Mouse (Mus musculus): ENCODE data around the gene Meox1.

Gene Meox1

GRCm38 (mm10) chr11:101894204-101894603 lies at the start of gene Meox1:
Meox1 (minus strand) TSS chr11:101894374.
- no peak for DNase-seq (ENCODE audit: low spot score)

DNA sequence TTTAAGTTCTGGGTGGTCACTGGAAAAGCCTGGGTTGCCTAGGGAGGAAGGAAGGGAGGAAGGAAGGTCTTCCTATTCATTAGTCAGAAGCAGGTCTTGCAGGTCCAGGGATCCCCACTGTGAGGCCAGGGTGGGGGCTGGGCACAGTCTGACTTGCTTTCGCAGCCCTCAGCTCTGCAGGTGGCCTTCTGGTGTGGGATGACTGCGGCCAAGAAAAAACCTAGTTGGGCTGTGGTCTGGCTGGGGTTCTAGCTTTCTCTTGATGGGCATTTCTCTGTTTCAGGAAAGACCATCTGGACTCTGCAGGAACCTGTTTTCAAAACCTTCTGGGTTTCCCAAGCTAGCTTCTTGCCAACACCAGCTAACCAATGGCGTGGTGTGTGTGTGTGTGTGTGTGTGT lies 48.9 kb upstream of the Meox1 start:
- DNase-seq (ENCODE audit: low spot score) = no peak

DNA sequence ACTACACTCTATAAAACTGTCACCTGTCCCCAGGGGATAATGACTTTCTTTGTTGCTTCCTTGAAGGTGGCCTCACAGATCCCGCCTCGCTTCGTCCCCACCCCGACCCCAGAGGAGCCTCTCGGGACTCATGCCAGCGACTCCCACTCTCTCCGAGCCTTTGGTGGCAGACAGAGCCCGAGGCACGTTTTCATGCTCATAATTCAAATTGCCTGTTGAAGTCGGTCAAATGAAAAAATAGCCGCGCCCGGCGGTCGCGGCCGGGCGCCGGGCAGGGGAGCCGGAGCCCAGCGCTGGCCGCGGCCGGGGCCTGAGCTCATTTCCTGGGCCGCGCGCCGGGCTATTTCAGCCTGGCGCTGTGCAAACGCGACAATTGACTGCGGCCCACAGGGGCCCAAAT lies 42.9 kb upstream of the Meox1 start:
- no peak for DNase-seq (ENCODE audit: low spot score)

DNA sequence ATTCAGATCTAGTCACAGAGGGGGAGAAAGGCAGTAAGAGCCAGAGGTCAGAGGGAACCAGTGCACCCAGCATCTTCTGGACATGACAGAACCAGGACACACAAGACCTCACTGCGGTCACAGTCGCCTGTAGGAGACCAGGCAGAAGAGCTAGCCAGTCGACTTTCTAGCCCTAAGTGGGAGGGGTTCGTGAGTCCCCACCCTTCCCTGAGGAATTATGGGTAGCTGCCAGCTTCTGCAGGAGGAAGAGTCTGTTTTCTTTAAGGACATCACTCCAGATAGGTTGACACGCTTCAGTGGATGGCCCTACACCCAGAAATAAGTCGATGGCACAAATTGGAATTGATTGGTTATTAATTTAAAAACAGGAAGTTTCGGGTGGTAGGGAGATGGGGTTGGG lies 42.2 kb upstream of the Meox1 start:
- no peak for DNase-seq (ENCODE audit: low spot score)

DNA sequence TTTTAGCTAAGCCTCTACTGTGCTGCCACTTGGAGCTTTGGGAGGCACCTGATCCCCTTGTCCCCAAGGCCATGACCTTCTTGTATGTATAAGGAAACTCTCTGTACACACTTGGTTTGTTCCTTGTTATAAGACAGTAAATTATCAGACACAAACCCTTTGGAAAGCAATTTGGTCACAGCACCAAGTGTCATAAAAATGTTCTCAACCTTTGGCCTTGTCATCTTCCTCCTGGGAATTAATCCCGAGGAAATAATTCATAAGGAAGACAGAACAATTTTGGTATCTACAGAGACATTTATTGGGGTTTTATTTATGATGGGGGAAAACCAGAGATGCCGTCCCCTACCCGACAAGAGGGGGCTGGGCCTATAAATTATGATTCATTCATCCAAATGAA lies 41.6 kb upstream of the Meox1 start:
- DNase-seq (ENCODE audit: low spot score) = no peak

DNA sequence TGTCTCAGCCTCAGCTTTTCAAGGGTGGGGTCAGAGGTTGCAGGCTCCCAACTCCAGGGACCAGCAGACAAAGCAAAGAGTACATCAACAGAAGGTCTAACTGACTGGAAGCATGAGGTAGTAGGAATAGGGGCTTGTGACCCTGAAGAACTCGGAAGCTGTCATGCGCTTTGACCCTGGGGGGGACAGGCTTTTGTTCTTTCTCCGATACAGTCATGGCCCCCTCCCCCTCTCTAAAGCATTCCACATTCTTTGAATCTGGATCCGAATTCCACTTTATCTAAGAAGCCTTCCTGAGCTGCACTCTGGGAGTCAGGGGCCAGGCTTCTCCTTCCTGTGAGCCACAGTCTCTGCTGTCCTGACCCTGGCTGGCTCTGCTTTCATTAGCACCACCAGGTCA lies 37.8 kb upstream of the Meox1 start:
- no peak for DNase-seq (ENCODE audit: low spot score)

DNA sequence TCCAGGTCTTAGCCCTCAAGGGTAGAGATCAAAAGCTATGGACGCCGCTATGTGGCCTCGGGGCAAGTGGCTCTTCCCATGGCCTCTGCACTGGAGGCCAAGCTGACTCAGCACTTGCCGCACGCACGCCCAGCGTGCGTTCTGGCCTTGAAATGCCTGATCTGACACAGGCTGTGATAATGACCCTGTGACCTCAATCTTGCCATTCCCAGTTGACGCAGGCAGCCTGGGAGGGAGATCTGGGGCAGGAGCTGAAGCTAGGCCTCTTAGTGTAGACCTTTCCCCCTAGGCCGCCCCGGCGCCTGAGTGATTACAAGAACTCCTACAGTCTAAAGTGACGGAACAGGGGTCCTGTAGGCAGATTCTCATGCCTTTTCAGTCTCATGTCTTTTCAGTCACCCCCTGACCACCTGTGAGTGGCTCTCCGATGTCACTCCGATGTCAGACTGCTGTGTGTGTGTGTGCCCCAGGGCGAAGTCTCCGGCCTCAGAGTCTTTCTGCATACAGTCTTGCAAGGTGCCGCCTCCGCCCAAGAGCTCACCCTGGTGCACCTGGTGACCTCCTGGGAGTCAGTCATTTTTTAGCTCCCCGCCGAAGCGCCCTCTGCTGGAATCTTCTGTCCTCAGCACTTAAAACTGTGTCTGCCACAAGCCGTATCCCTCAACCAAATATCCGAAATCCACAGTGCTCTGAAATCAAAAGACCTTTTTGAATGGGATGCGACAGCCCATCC lies 34.0 kb upstream of the Meox1 start:
- peak; percentile 73 for DNase-seq (ENCODE audit: low spot score)

DNA sequence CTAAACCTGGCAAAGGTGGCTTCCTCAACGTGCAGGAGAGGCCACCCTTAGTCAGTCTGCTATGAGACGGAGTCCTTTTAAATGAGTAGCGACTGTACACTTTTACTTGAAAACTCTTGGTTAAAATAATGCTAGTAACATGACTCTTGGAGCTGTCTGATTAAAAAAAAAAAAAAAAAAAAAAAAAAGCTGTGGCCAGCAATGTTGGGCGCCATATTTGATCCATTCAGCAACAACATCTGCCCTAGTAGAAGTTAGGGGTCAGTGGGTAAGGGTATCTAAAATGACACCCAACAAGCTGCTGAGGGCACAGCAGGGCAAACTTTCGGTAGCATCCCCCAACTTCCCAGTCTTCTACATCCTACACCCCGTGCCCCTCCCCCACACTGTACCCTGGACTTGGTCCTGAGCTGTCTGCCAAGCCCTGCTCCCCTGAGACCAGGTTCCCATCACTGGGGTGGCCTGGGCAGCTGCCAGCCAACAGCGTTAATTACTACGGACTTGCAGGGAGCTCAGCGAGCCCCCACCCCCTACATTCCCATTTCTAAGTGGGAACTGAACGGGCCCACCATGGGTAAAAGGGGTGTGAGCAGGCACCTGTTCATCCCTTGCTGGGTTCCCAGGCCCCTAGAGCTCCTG lies 32.9 kb upstream of the Meox1 start:
- DNase-seq (ENCODE audit: low spot score) = peak; percentile 65

GRCm38 (mm10) chr11:101925636-101926035 lies 31.5 kb upstream of the Meox1 start:
- DNase-seq (ENCODE audit: low spot score) = no peak

DNA sequence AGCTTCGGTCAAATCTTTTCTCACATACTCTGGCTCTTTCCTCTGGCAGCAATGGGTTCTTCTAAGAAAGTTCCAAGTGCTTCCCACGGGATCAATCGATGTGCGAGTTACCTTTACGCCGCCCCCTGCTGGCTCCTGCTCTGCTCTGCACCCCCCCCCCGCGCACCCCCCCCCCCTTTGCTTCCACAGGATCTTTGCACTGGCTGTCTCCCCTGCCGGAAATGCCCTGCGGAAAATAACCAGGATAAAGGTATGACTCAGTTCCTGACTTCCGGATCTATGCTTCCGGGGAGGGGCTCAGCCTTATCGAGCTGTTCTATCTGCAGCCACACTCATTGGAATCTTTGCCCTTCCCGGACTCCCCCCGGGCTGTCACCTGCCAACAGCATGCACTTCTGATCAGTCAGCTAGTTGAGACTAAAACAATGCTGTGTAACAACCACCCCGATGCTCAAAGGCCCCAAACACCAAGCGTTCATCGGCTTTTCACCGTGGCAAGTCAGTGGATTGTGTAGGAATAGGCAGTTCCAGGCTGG lies 30.3 kb upstream of the Meox1 start:
- DNase-seq (ENCODE audit: low spot score) = no peak

DNA sequence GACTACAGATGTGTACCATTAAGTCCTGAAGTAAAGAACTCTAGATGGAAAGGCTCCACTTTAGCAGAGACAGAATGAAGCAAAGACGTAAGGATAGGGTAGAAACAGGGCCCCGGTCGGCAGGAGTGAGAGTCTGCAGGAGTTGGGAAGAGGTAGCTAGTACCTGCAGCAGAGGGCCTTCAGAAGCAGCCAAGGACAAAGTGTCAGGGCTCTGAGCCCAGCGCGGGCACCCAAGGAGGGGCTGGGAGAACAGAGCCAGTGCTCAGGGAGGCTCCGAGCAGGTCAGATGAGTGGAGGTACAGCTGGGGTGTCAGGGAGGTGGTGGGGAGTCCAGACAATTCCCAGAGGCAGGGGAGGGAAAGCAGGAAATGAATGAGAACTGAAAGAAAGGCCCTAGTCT lies 29.8 kb upstream of the Meox1 start:
- no peak for DNase-seq (ENCODE audit: low spot score)

DNA sequence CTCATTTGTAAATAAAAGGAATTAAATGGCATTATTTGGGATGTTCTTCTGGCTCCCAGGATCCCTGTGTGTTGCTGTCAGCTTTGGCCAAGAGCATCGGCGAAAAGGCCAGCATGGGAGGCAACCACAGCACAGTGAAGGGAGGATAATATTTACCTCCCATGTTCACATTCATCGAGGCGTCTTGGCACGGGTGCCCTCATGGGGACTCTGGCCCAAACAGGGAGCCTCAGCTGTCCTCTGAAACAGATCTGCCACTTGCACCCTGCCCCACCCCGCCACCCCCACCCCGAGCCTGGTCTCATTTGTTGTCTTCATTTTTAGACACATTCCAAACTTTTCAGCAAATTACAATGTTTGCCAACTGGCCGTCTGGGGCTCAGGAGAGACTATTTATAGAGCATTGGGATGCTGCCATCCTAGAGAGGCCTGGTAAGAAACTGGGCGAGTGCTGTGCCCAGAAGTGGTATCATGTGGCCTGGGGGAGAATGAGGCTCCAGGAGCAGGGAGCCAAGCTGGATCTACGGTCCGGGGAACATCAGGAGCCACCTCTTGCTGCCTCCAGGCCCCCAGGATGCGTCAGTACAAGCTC lies 27.3 kb upstream of the Meox1 start:
- DNase-seq (ENCODE audit: low spot score) = no peak

- DNase-seq (ENCODE audit: low spot score) = peak; percentile 90
Measured at GRCm38 (mm10) chr11:101919660-101920059, 25.5 kb upstream of the Meox1 start.

DNA sequence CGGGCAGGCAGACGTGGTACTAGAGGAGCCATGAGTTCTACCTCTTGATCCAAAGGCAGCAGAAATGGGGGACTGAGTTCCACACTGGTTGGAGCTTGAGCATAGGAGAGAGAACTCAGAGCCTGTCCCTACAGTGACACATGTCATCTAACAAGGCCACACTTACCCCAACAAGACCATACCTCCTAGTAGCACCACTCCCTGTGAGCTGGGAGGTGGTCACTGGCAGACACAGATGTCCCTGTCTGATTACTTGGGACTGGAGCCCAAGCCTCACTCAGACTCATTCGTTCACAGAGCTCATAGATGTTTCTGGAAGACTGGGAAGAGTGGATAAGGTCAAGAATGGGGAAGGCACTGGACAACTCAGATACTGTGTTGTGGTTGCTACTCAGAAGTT lies 24.4 kb upstream of the Meox1 start:
- no peak for DNase-seq (ENCODE audit: low spot score)

DNA sequence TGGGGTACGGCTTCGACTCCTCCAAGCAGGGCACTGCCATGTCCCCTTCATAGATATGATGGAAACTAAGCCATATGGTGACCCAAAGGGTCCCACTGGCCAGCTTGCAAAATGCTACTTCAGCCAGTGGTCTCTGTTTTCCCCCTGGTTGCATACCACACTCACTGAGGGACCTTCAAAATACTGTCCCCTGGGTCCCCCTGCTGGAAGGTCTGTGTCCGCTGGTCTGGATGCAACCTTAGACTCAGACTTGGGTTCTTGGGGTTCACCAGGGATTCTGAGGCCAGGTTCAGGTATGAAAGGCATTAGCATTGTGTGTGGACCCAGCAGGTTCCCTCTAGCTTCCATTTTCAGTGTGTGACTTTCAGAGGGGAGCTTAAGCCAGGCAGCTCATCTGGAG lies 22.6 kb upstream of the Meox1 start:
- no peak for DNase-seq (ENCODE audit: low spot score)

GRCm38 (mm10) chr11:101913591-101913990 lies 19.4 kb upstream of the Meox1 start:
- no peak for DNase-seq (ENCODE audit: low spot score)

DNA sequence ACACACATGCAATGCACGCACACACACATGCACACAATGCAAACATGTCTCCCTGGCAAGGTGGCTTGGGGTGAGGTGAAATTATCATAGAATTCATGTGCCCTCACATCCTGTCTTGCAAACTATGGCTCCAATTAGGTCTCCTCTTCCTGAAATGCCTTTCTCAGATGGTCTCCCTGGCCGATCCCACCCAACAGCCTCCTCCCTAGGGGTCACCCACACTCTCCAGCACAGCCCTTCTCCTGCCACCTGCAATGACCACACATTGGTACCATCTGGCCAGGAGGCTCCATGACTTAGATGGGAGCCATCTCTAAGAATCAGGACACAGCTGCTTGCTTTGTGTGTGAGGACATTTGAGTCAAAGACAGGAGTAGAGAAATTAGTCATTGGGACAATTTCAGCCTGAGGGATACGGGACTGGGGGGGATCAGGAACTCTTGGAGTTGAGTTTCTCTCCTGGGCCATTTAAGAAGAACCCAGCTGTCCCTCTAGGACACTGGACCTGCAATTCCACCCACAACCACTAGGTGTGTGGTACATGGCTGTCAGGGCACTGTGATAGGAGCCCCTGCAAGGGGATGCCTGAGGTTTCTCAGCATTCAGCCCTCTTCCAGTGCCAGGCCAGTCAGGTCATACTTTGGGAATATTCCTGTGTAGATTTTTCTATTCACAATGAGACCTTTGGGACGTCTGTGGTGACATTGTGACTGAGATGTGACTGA lies 17.8 kb upstream of the Meox1 start:
- DNase-seq (ENCODE audit: low spot score) = no peak

DNA sequence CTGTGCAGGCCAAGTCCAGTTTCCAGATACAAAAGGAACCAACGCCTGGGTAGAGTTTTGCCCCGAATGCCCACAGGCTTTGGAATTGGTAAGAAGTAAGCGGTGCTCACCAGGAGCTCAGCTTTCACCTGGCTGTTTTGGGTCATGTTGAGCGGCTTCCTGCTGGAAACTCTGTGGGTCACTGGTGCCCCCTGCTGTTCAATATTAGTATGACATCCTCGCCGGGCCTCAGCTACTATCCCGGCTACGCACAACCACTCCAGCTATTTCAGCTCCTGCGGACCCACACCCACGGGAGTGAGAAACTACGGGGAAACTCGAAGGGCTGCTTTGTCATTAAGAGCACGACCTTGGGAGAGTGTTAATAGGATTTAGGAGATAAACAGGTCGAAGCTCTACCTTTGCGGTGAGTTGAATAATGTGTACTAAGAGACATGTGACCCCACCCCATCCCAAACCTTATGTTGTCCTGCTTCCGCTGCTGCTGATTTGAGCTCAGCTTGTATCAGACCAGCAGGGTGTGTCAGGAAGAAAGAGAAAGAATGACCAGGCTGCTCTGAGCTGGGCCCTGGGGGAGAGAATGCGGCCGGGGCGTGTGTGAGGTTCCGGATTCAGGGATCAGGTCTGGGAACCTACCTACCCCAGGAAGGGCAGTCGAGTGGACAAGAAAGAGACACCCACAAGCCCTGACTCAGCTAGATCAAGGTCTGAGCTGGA lies 16.2 kb upstream of the Meox1 start:
- peak; percentile 92 for DNase-seq (ENCODE audit: low spot score)

DNA sequence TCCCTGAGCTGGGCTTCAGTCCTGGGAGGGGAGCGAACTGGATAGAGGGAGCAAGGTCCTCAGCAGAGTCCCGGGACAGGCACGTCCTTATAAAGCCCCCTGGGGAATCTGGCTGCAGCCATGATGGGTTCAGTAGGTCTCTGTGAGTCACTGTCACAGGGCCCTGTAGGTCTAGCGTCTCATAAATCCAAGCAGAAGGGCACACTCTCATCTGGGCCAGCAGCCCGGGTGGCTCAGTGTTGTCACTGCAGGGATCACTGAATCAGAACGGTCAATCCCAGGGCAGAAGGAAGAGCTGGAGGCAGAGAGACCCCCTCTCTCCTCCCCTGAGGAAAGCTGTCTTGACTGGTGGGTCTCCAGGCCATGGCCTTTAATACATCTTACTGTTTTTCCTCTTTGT lies 14.6 kb upstream of the Meox1 start:
- no peak for DNase-seq (ENCODE audit: low spot score)

DNA sequence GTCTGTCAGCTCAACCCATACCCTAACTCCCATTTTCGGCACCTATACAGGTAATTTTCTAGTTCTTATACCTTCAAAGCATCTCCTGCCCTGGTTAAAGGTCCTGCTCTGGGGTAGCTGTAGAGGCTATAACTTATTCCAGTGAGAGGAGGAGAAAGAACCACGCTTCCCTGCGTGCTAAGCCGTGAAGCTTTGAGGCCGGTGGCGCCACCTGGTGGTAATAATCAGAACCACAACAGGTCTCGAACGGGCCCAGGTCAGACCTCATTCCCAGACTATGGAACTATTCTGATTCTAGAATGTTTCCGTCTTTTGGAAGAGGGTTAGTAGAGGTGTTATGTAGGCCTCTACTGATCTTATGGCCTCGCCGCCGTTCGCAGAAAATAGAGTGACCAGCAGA lies 10.9 kb upstream of the Meox1 start:
- peak; percentile 93 for DNase-seq (ENCODE audit: low spot score)

- DNase-seq (ENCODE audit: low spot score) = no peak
Measured at GRCm38 (mm10) chr11:101901309-101901708, 7.1 kb upstream of the Meox1 start.

- DNase-seq (ENCODE audit: low spot score) = no peak
Measured at GRCm38 (mm10) chr11:101898328-101898727, 4.2 kb upstream of the Meox1 start.
